Mouse (Mus musculus) adrenal gland, postnatal 10 days (tissue): ENCODE measurements around the gene Gm14569. TPM values are rescaled to one million over a fixed set of nuclear protein-coding genes. Genes with fewer than 3 reads are reported as not detected.

ENCODE experiments used
- microRNA-seq: library from miRNA; unstranded; fragments of <30 nt; microRNA quantifications from one replicate; pipeline ENCODE4 v1.2.0, GENCODE M21; 2021
- total RNA-seq, 2 experiments: library from RNA; stranded (reverse); gene quantifications; 2 replicates each; pipeline ENCODE4 v1.2.3; 2021

The Gm14569 gene
- total RNA-seq, 2 experiments from 2014 or later: 0.66 to 0.70 TPM

Small RNA genes within 50 kb of the gene (microRNA-seq; reads per million reads assigned to microRNA genes)
- gene Gm44485: not detected

Other genes with a start within 250 kb of the Gm14569 start
- gene Lonrf3, start 163.5 kb downstream of the Gm14569 start, total RNA-seq: 1 to 10 TPM; 4.9 to 5.8 TPM
- not detected for gene Gm6268, start 90.5 kb downstream of the Gm14569 start, total RNA-seq
- 100 to 1,000 TPM; 225 to 276 TPM for gene Pgrmc1, start 106.4 kb upstream of the Gm14569 start, total RNA-seq
- gene Akap17b, start 153.6 kb upstream of the Gm14569 start, total RNA-seq: 1 to 10 TPM; 4.0 to 5.6 TPM